Mouse (Mus musculus) left cerebral cortex, adult 8-10 months (tissue): ENCODE measurements around the gene Fam83g. TPM values are rescaled to one million over a fixed set of nuclear protein-coding genes. Genes with fewer than 3 reads are reported as not detected.
"Not testable (repeated sequence)": the region's sequence is repeated elsewhere in the genome, so short reads cannot be mapped to it uniquely, and the experiment has no call there.

Source experiments
- DNase-seq, 2 experiments: peaks; one replicate each; pipeline ENCODE4 v3.0.0; 2022; ENCODE audit warnings: low spot score in 2 of 2
- total RNA-seq, 4 experiments: library from RNA; stranded (reverse); gene quantifications; 2 replicates each; pipeline ENCODE4 v1.2.4; 2022

Gene Fam83g
- total RNA-seq, result under 1 TPM in 2 of 4 experiments, not detected in 2; 0.09 to 0.28 TPM

DNA sequence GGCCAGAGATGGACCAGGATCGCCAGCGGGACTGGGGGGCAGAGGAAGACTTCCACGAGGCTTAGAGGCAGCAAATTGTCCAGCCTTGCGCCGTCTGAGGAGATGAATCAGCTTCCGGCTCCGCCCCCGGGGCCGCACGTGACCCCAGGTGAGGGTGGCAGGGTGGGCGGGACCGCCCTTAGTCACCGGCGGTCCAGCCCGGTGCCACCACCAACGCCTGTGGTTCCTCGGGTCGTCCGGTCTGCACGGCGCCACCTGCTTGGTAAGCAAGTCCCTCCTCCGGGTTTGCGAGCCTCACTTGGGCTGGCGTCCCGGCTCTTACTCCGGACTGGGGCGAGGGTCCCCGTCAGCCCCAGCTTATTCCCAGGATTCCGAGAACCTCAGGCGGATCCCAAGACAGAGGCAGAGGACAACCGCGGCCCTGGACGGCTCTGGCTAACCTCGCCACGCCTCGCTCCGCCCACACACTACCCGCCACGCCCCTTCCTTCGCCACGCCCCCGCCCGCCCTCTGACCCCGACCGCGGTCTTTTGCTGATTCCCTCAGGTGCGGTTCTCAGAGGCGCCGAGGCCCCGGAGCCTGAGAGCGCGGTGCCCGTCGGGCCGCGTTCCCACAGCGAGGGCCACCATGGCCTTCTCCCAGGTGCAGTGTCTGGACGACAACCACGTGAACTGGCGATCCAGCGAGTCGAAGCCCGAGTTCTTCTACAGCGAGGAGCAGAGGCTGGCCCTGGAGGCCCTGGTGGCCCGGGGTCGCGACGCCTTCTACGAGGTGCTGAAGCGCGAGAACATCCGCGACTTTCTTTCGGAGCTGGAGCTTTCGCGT lies at the start of gene Fam83g:
Gene Fam83g (plus strand): TSS at position 185 of the 825 bp plus-strand sequence.
- no peak for DNase-seq

DNA sequence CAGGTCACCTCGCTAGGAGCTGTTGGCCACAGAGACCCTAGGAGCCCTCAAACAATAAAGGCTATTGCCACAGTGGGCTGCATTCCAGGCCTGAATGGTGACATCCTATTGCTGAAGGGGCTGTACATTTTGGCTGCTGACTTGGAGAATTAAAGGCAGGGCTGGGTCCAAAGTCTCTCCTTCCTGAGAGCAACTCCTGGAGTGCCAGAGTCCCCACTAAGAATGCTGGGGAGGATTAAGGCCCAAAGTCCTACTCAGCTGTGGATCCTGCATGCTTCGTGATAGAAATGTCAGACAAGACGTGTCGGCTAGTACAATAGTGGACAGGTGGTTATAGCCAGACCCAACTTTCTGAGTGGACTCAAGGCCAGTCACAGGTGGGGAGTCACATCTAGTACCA lies 47.6 kb upstream of the Fam83g start:
- not testable (repeated sequence) for DNase-seq

DNA sequence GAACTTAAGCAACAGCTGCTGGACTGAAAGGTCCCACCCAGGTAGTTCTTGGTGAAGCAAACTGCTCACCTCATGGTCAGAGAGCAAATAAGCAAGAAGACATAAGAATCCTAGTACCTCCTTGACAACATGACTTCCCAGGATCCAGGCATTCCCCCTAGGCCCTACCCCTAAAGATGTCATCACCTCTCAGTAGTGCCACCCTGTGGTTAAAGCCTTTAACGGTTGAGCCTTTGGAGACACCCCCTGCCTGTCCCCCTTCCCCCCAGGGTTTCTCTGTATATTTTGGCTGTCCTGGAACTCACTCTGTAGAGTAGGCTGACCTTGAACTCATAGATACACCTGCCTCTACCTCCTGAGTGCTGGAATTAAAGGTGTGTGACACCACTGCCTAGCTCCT lies 46.5 kb upstream of the Fam83g start:
- DNase-seq, result no peak

DNA sequence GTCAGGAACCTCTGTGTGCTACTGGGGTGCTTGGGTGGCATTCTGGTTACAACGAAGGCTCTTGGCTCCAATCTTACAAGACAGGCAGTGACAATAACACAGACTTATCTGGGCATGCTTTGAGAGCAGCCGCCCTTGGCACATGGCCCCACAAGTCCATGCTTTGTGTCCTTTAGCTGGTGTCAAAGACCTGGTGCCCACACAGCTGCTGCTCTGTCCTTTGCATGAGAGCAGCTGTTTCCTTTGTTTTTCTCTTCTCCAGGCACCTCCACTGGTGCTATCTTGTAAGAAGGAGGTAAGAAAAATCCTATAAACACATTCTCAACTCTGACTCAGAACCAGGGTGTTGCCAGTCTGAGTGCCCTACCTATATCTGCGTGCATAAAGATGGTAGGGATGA lies 46.0 kb upstream of the Fam83g start:
- DNase-seq, result no peak

DNA sequence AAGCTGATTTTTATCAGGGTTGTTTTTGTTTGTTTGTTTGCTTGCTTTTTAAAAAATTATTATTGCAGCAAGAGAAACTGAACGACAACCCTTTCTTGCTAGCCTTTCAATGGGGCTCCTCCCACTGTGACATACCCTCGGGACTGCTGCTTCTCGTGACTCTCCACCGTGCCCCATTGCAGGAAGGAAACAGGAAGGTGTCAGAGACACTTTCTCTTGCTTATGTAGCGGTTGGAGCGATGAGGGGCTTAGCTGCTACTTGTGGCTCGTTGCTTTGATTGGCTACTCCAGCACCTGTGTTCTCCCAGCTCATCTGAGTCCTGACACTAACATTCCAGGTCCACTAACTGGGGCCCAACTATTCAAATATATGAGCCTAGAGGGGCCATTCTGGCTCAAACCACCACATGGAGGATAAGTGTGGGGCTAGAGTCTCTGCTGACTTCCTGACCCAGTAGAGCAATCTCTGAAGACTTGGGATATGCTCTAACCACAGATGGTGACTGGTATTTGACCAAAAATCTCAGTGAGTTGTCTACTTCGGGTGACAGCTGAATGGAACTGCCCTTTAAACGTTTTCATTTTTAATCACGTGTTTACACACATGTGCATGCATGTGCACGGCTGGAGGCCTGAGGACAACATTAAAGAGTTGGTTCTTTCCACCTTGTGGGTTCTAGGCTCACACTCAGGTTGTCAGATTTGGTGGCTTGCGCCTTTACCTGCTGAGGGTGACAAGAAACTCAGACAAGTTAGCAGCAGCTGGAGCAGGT lies 44.9 kb upstream of the Fam83g start:
- no peak for DNase-seq

DNA sequence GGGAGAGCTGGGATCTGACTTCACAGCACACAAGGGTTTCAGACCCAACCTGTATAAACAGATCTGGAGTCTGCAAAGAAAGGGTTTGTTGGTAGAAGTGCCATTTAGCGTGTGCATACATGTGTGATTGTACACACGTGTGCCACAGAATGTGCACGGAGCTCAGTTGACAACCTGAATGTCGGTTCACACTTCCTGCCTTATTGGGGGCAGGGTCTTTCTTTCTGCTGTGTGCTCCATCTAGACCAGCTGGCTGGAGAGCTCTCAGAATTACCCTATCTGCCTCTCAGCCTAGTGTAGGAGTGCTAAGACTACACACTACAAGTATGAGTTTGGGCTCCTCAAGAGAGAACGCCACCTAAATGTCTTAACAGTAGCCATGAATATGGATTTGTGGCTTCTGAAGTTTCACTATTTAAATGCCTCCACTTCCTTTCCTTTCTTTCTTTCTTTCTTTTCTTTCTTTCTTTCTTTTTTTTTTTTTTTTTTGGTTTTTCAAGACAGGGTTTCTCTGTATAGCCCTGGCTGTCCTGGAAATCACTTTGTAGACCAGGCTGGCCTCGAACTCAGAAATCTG lies 44.2 kb upstream of the Fam83g start:
- no peak for DNase-seq

DNA sequence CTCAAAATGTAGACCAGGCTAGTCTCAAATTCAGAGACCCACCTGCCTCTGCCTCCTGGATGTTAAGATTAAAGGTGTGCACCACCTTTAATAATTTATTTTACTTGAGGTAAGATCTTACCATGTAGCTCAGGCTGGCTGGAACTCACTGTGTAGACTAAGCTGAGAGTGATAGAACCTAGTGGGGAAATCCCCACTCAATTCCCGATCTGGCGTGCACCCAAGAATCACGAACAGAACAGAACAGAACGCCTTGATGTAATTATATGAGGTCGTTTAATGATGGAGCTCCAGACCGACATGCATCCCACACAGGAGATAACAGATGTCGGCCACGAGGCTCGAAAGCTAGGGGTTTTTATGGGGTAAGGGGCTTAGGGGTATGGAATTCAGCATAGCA lies 43.3 kb upstream of the Fam83g start:
- not testable (repeated sequence) for DNase-seq

DNA sequence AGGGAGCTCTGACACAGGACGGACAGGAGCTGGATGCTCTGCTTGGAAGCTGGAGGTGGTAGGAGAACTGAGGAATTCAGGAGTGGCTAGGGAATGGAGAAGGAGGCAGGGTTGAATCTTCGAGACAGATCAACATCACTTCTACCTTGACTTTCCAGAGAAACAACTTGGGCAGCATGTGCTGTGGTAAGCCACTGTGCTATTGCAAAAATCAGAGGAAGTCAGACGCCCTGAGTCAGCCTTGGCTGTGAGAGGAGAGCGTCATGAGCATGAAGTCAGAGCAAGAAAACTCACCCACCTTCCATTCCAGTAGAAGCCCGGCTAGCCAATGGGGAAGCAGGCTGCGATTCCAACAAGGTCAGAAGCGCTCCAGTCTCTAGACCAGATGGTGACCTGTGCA lies 41.8 kb upstream of the Fam83g start:
- no peak for DNase-seq

DNA sequence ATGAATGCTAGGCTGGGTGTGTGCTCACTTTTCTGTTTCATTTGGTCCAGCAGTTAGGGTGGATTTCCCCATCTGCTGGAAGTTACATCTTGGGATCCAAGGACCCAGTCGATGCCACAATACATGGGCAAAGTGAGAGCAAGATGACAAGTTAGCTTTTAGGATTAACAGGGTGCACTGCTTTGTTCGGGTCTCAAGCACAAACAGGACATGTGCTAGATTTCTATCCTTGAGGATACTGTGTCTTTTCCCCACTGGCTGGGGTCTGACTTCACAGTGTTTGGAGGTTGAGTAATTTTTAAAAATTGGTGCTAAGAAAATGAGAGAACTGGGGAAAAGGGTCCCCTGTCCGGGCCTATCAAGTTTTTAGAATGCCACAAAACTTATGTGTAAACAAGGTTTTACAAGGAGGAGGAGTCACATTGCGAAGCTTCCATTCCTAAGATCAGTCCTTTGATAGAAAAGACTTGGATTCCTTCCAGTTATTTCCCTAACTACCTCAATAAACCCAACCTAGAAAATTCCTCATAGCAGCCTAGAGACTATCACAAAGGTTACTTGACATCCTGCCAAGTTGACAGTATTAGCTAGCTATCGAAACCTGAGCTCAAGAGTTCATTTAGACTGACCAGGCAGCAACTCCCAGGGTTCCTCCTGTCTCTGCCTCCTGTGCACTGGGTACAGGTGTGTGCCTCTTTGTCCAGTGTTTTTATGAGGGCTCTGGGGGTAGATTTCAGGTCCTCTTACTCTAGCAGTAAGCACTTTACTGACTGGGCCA lies 40.5 kb upstream of the Fam83g start:
- no peak for DNase-seq

DNA sequence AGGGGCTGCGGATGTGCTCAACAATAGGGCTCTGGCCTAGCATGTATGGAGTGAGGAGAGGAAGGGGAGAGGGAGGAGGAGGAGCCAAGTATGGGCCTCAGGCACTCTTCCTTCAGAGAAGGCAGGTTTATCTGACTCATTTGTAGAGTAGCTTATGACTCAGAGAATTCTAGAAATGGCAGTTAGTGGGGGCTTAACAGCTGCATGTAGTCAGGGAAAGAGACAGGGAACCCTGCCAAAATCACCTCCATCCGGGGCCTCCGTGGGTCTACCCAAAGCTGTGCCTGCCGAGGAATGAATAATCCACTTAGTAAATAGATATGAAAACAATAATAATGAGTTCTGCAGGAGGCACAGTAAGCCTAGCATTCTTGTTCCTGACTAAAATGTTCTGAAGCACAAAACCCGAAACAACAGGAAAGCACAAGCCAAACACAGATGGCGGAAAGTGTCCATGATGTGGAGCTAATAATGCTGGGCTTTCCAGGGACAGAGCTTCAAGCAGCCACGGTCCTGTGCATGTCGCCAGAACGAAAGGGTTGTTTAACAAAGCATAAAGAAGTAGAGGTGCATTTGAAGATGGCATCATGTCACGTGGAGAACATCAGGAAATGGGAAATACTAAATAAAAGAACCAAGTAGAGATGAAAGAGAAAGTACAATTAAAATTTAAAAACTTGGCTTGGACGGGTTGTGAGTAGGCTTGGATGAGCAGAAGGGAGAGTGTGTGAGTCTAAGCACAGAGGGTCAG lies 39.1 kb upstream of the Fam83g start:
- DNase-seq, result peak; percentile 25 to 69

DNA sequence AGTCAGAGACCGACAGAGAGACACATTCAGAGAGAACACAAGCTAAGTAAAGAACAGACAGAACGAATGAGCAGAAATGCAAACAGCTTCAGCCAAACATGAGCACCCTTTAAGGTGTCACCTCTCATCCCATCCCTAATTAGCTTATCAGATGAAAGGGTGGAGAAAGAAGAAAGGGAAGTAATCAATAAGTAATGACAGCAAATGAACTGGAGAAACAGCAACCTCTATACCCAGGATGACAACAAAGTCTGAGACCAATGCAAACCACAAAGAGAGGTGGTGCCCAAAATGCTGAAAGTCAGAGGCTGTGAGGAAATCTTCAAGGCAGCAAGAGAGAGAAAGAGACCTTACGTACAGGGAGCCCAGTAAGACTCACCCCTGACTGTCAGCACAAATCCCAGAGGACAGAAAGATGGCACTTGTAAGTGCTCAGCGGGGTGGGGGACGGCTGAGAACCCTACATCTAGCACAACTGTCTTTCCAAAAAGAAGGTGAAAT lies 38.5 kb upstream of the Fam83g start:
- no peak for DNase-seq

DNA sequence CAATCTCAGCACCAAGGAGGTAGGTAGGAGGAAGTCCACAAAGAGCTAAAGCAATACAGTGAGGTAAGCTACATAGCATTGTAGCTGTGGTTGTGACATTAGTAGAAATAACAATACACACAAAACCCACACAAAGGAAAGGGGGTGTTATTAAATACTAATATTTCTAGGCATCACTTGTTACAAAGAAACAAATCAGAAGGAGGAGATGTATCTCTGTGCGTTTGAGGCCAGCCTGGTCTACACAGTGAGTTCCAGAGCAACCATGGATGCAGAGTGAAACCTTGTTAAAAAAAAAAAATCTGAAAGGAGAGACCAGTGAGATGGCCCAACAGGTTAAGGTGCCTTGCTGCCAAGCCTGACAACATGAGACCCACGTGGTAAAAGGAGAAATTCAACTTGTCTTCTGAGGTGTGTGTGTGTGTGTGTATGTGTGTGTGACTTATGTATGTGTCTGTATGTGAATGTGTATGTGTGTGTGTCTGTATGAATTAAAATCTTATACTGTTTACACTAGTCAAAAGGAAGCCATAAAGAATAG lies 37.3 kb upstream of the Fam83g start:
- DNase-seq, result no peak

DNA sequence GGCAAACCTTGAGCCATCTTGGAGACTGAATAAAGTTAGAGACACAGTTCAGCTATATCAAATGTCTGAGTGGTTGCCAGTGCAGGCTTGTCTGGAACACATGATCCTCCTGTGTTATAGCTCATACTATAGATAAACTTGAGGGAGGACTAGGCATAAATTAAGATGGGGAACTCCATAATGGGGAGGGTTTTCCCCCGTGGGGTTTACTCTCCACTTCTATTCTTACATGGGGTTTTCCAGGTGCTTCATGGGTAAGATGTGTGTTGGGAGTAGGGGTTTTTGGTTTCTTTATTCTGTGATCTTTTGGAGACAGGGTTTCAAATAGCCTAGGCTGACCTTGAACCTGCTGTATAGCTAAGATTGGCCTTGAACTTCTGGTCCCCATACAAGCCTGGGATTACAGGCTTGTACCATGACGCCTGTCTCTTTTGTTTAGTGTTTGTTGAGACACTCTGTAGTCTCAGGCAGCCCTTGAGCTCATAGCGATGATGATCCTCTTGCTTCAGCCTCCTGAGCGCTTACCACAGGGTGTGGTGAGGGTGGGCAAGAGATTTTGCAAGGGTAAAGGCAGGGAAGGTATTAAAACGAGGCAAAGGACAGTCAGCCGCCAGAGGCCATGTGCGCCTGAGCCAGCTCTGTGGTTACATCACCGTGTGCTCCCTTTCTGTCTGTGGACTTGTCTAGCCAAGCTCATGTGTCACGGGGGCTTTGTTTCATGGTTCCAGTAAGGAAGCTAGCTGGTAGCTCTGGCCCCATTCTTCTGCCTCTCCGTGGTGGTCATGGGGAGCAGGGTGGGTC lies 36.6 kb upstream of the Fam83g start:
- no peak for DNase-seq

DNA sequence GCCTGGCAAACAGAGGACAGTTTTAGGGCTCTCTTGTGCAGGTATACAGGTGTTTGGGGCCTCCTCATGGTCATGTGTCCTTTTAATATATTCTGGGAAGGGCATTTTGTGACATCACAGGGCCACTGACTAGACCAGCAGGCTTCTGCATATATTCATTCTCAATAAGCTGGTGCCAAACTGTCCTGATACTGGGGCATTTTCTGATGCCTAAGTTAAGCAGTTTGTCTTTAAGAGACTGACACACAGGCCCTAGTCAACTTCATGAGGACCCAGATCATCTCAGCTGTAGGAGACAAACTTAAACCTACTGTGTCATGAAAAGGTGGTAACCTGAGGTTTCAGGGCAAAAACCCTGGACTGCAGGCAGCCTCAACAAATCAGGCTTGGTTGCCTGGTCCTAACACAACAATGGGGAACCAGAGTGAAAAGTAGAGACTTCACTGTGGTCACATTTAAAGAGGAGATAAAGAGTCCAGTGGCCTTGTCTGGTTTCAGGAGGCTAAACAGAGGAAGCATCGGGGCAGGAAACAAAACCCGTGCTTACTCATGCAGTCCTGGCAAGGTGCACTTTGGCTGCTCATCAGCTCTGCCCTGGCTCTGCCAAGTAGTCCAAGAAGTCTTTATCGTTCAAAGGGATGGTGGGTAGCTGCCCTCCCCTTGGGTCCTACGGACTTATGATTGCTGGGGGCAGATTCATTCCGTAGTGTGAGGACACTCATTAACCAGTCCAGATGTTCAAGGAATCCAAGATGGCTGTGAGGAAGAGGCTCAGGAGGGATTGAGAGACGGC lies 35.7 kb upstream of the Fam83g start:
- no peak for DNase-seq

DNA sequence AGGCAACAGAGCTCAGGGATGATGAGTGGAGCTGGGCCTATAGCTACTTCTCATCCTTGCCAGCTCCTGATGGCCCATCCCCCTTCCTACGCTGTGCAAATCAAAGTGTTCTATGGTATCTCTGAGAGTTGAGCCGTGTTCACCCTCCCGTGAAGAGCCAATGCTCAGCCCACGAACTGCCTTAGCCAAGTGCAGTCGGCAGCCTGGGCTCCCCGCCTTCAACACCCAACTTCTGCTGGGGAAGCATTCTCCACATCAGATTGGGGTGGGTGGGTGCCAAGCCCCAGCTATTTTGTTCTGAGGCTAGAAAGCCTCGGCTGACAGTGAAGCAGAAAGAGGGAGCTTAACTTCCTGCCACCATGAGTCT lies 35.2 kb upstream of the Fam83g start:
- peak; percentile 21 to 80 for DNase-seq

DNA sequence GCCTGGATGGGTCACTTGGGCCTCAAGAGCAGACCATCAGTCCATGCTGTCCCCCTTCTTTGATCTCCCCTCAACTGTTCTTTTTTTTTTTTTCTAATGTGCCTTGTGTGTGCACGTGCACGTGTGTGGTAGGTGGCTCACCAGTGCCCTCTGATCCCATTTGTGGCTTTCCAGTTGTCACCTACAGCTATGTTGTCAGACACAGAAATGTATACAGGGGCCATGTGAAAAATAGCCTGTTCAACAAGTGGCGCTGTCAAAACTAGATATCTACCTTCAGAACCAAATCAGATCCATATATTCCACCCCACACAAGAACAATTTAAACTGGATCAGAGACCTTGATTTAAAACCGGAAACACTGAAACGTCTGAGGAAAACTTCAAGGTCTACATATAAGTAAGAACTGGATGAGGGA lies 34.7 kb upstream of the Fam83g start:
- DNase-seq, result no peak

DNA sequence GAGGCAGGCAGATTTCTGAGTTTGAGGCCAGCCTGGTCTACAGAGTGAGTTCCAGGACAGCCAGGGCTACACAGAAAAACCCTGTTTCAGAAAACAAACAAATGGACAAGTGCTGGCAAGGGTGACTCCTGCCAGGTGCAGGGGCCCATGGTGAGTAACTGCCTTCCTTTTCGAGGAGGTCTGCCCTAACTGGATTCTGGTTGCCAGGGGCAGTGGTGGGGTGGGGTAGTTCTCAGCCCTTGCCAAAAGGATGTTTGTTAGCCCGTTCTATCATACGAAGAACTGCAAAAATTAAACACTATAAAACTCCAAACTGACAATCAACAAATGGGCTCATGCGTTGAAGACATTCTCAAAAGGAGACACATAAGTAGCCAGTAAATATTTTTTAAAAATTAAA lies 34.3 kb upstream of the Fam83g start:
- no peak for DNase-seq

DNA sequence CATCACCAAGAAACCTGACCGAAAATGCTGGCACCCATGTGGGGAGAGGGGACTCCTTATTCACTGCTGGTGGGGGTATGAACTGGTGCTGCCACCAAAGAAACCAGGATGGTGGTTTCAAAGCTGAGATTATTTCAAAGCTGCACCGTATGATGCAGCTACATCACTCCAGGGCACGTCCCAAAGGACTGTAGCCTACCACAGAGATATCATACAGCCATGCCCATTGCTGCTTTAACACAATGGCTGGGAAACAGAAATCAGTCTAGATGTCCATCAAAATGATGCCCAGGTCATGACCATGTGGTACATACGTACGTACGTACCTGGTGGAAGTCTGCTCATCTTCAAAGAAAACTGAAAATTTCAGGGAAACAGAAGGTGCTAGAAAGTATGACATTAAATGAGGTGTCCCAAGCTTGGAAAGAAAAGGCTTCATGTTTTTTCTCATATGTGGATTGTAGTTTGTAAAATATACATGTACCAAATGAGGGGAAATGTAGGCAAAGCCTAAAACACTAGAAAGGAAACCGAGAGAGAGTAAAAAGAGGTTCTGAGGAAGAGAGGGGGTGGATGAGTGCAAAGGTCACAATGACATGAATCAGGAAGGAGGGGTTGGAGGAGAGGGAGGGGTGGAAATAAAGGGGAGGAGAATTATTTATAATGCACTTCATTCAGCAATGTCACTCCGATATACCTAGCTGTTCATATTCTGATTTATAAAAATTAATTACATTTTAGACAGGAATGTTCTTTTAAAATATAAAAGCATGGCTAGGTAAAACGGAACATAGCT lies 33.2 kb upstream of the Fam83g start:
- DNase-seq, result no peak
